Mouse (Mus musculus) natural killer cell, adult 2 months (primary cell): Measurements from ENCODE around the gene Tmed4.
"Not testable (repeated sequence)": the region's sequence is repeated elsewhere in the genome, so short reads cannot be mapped to it uniquely, and the experiment has no call there.

Experiments
- DNase-seq, 2 experiments: peaks; one replicate each; pipeline ENCODE4 v3.0.0; 2022; ENCODE audit warnings: low spot score in 2 of 2

The Tmed4 gene

GRCm38 (mm10) chr11:6273607-6274006 is 1.1 kb downstream of the Tmed4 start:
- DNase-seq = no peak

DNA sequence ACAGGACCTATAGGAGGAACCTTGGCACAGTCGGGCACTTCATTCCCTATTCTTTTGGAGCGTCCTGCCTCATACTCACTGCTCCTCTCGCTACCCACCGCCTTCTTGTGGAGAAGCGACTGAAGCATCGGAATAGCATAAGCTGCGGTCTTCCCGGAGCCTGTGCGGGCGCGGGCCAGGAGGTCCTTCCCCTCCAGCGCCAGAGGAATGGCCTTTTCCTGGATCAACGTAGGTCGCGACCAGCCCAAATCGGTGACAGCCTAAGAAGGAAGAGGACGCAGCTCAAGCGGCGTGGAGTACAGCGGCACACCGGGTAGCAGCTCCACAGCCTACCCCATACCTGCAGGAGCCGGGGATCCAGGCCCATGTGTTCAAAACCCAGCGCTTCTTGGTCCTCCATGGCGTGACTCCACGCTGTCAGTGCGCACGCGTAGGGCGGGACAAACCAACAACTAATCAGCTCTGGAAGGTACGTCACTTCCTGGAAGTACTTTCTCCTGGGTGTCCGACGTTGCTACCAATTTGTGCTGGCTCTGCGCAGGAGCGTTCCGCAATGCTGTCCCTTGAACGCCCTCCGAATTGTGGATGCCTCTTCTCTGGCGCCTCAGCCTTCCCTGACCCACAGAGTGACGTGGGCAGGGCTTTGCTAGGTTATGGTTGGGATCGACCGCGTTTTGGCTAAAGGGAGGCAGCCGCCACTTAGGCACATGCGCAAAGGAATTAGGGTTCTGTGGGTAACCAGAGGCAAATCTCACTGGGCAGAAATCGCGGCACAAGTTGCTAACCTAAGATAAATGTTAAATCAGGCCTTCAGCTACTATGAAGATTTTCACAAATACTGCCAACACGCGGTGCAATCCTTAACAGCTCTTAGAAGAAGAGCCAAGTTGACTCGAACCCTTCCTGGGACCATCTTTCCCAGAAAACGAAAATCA is 7.1 kb downstream of the Tmed4 start, which contains the start of gene Ddx56:
Ddx56 (minus strand) TSS at position 453 of the 935 bp plus-strand sequence.
- peak; percentile 87 to 90 for DNase-seq

GRCm38 (mm10) chr11:6266621-6267020 is 8.0 kb downstream of the Tmed4 start:
- DNase-seq = no peak

DNA sequence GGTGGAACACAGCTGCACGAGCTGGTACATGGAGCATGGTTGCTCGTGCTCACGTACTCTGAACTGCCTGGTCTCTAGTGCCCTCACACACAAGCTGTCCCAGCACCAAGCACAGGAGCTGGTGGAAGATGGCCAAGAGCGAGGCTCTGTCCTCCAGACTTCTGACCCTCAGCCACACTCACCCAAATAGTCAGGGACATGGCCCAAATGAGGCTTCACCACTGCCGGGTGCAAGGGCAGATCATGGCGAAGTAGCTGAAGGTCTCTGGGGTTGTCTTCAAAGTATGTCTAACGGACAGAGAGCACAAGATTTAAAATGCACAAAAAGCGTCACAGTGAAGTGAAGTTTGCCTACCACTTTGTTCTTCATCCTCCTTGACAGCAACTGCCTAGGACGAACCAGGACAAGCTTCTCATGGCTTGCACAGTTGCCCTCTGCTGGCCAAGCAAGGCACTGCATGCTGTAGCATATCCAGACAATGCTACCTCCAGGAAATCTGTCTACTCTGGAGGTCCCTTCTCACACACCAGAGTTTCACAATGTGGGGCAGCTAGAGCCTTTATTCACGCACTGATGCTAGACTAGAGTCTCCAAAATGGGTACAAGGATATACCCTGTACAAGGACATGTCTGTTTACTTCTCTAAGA is 13.1 kb downstream of the Tmed4 start:
- DNase-seq = peak; percentile 41 to 65

GRCm38 (mm10) chr11:6259413-6259812 is 15.3 kb downstream of the Tmed4 start:
- DNase-seq = no peak

- no peak for DNase-seq
Measured at GRCm38 (mm10) chr11:6256490-6257072, 18.1 kb downstream of the Tmed4 start.

DNA sequence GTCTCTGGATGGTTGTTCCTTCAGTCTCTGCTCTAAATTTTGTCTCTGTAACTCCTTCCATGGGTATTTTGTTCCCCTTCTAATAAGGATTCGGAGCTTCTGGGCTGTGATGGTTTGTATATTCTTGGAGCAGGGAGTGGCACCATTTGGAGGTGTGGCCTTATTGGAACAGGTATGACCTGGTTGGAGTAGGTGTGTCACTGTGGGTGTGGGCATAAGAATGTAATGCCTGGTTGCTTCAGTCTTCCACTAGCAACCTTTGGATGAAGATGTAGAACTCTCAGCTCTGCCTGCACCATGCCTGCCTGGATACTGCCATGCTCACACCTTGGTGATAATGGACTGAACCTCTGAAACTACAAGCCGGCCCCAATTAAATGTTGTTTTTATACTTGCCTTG is 20.1 kb downstream of the Tmed4 start:
- DNase-seq = not testable (repeated sequence)

DNA sequence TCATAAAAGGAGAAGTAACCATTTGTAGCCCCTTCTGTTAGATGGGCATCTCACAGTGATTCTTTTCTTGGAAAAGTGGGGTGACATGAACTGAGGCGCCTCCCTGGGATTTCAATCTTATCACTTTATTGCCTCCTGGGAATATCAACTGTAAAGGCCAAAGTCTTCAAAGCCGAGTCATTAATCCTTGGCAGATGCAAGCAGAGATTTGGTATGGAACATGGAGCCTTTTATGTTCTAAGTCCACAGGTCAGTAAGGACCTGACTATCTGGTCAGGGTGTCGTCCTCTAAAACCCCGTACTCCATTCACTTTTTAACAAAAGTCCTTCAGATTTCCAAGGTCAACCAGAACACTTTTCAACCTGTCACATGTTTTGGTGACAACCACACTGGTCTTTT is 21.8 kb downstream of the Tmed4 start:
- no peak for DNase-seq

DNA sequence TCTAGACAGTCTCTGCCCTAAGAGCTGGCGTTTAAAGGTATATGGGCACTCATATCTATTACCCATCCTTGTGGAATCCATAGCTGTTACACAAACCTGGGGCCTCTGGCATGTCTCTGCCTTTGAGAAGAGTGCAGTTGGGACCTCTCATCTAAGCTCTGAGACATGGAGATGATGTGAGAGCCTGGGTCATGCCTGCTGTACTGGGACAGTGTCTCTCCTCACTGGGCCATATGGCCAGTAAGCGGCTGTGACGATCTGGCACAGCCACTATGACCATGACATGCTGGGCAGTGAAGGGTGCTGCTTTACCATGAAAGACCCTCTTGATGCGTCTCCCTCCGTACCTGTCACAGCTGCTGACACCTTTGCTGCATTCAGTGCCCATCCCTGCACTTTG is 22.4 kb downstream of the Tmed4 start:
- no peak for DNase-seq

GRCm38 (mm10) chr11:6244707-6245106 is 30.0 kb downstream of the Tmed4 start:
- no peak for DNase-seq

DNA sequence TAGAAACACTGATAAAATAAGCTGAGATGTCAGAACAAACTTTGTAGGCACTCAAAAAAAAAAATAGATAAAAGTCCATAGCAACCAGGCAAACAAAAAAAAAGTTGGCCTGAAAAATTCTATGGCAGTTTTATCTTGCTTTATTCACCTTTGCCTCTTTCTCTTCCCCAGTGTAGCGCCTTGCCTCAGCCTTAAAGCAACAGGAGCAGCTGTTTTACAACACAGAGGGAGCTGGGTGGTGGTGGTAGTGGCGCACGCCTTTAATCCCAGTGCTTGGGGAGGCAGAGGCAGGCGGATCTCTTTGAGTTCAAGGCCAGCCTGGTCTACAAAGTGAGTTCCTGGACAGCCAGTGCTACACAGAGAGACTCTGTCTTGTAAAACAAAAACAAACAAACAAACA is 41.6 kb downstream of the Tmed4 start:
- DNase-seq = no peak

- no peak for DNase-seq
Measured at GRCm38 (mm10) chr11:6230012-6230411, 44.7 kb downstream of the Tmed4 start, which contains the start of gene Npc1l1. Npc1l1 (minus strand) TSS chr11:6230143.

- no peak for DNase-seq
Measured at GRCm38 (mm10) chr11:6224541-6225229, 50.0 kb downstream of the Tmed4 start.

GRCm38 (mm10) chr11:6222187-6222586 is 52.5 kb downstream of the Tmed4 start:
- DNase-seq = no peak
